Mouse (Mus musculus): Measurements from ENCODE around the gene C2cd4c.

DNA sequence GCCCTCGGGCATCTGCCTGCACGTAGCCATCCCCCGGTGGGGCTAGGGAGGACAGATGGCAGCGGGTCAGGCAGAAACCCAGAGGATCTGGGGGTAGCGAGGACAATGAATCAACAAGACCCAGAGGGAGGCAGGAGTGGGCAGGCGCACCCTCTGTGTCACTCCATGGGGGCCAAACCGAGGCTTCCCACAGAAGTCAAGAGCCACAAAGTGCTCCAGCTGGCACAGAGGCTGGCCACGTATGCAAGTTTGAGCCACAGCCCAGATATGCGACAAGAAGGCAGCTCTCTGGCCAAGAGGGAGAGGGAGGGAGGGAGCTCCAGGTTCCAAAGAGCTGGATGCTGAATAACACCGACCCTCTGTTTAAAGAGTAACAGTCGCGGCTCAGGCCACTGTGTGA is 10.1 kb upstream of the C2cd4c start:
- no peak for TF ChIP-seq CTCF (IDR thresholded peaks at IDR 0.05)
- TF ChIP-seq POLR2A (IDR thresholded peaks at IDR 0.05; ENCODE audit: insufficient read depth, low read depth, low read length) = no peak
- TF ChIP-seq EP300 (IDR thresholded peaks at IDR 0.05; ENCODE audit: insufficient read depth, low read depth, low read length) = no peak
